Mouse (Mus musculus): ENCODE results near the gene Pnmt.

DNA sequence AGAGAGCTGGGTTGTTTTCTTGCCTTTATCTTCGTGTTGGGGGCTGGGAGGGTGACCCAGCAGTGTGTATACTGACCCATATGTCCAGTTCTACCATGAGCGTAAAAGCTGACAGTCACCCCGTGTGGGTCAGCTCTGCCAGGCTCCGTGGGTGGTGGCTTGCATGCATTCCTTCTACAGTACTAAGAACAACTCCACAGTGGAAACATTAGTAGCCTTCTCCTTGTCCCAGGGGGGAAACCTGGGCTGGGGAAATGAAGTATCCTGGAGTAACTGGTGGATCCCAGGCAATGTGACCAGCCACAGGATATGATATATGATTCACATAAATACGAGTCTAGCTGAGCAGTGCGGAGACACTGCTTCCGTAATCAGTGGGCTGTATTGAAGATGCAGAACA is 27.5 kb downstream of the Pnmt start:
- TF ChIP-seq ZKSCAN1 (IDR thresholded peaks at IDR 0.05; ENCODE audit: low read depth, low read length) (no peak), ZNF384 (IDR thresholded peaks at IDR 0.05; ENCODE audit: low read depth, low read length) (no peak)

Measured in MEL (cell line).